Mouse (Mus musculus) adrenal gland, postnatal 10 days (tissue): ENCODE results near the gene Tmprss11e. TPM values are rescaled to one million over a fixed set of nuclear protein-coding genes. Genes with fewer than 3 reads are reported as not detected.

Source experiments
- total RNA-seq, 2 experiments: library from RNA; stranded (reverse); gene quantifications; 2 replicates each; pipeline ENCODE4 v1.2.3; 2021

The Tmprss11e gene
- total RNA-seq, 2 experiments from 2014 or later, result not detected

Other genes with a start within 250 kb of the Tmprss11e start
- not detected for gene Tmprss11g, start 227.2 kb downstream of the Tmprss11e start, total RNA-seq
- not detected for gene Tmprss11f, start 113.4 kb downstream of the Tmprss11e start, total RNA-seq
- not detected for gene Tmprss11b, start 69.5 kb downstream of the Tmprss11e start, total RNA-seq
- gene Ythdc1, start 58.4 kb upstream of the Tmprss11e start, total RNA-seq, result 10 to 100 TPM; 52.7 to 54.9 TPM
- gene Ugt2b34, start 161.1 kb upstream of the Tmprss11e start, total RNA-seq, result 10 to 100 TPM; 12.1 to 24.2 TPM
- 10 to 100 TPM in 1 of 2 experiments, 1 to 10 TPM in 1; 8.2 to 18.2 TPM for gene Ugt2b1, start 180.7 kb upstream of the Tmprss11e start, total RNA-seq